Mouse (Mus musculus): ENCODE results near the gene Adgrf3. TPM values are rescaled to one million over a fixed set of nuclear protein-coding genes. Genes with fewer than 3 reads are reported as not detected.
A peak's percentile ranks its signal among the peaks of the same experiment; 100 is the strongest.

The Adgrf3 gene
- polyA plus RNA-seq, 1 experiment from 2014 or later = not detected

MicroRNAs within 50 kb of the gene (microRNA counts, 519-probe panel; counts per million panel counts)
- microRNA mmu-miR-1960 = 4,065 counts per million, percentile 47 among the panel's probes with 10 or more counts

Small RNA genes lying within 50 kb of the gene (microRNA-seq; reads per million reads assigned to microRNA genes)
- 0.73 reads per million for gene Mir1960

Other genes with a start within 250 kb of the Adgrf3 start
- 0.13 TPM in 1 of 2 replicates, not detected in the other for gene Il6, start 192.6 kb downstream of the Adgrf3 start, polyA plus RNA-seq (2016; fragmentation: Nextera tagmentation; extraction: Ambion mirVana)
- gene Tyms, start 132.1 kb downstream of the Adgrf3 start, polyA plus RNA-seq (2016; fragmentation: Nextera tagmentation; extraction: Ambion mirVana) = 237 and 241 TPM in 2 replicates
- gene Garem2, start 100.6 kb downstream of the Adgrf3 start, polyA plus RNA-seq (2016; fragmentation: Nextera tagmentation; extraction: Ambion mirVana) = 22.5 and 24.7 TPM in 2 replicates
- 8.0 and 8.3 TPM in 2 replicates for gene 3110082J24Rik, start 99.6 kb downstream of the Adgrf3 start, polyA plus RNA-seq (2016; fragmentation: Nextera tagmentation; extraction: Ambion mirVana)
- 86.8 and 94.8 TPM in 2 replicates for gene Hadha, start 50.6 kb downstream of the Adgrf3 start, polyA plus RNA-seq (2016; fragmentation: Nextera tagmentation; extraction: Ambion mirVana)
- 84.0 and 88.9 TPM in 2 replicates for gene Hadhb, start 50.5 kb downstream of the Adgrf3 start, polyA plus RNA-seq (2016; fragmentation: Nextera tagmentation; extraction: Ambion mirVana)
- gene Selenoi, start 26.9 kb upstream of the Adgrf3 start, polyA plus RNA-seq (2016; fragmentation: Nextera tagmentation; extraction: Ambion mirVana) = 24.8 and 25.5 TPM in 2 replicates
- gene Drc1, start 75.7 kb upstream of the Adgrf3 start, polyA plus RNA-seq (2016; fragmentation: Nextera tagmentation; extraction: Ambion mirVana) = 1.5 and 1.6 TPM in 2 replicates